Mouse (Mus musculus) T-cell, adult 66 days (primary cell): ENCODE data around the gene Zfp933. TPM values are rescaled to one million over a fixed set of nuclear protein-coding genes. Genes with fewer than 3 reads are reported as not detected.

Source experiments
- total RNA-seq, 2 experiments: library from RNA; stranded (reverse); gene quantifications; 3 replicates in 1 of 2; 4 replicates in 1 of 2; pipeline ENCODE4 v1.2.4; 2023

The Zfp933 gene
- 10 to 100 TPM in 1 of 2 experiments, 1 to 10 TPM in 1; 6.8 to 12.3 TPM for total RNA-seq

GRCm38 (mm10) chr4:147847614-147848583 lies at the start of gene Zfp933:
Zfp933 (minus strand) TSS chr4:147848366.

GRCm38 (mm10) chr4:147868450-147869031 lies 20.4 kb upstream of the Zfp933 start, which contains the start of the genes Miip and Fv1:
Miip (minus strand) TSS chr4:147868816.
Fv1 (plus strand) TSS chr4:147868979.

GRCm38 (mm10) chr4:147809292-147809965 lies 38.7 kb downstream of the Zfp933 start, which contains the start of gene Zfp984:
Zfp984 (minus strand) TSS chr4:147809788.

Other genes with a start within 250 kb of the Zfp933 start
- not detected for gene Zfp979, start 205.9 kb downstream of the Zfp933 start, total RNA-seq
- under 1 TPM; 0.44 to 0.99 TPM for gene Zfp534, start 145.8 kb downstream of the Zfp933 start, total RNA-seq
- 10 to 100 TPM; 12.5 to 13.3 TPM for gene Zfp984, start 38.6 kb downstream of the Zfp933 start, total RNA-seq
- gene Miip, start 20.4 kb upstream of the Zfp933 start, total RNA-seq, result 10 to 100 TPM; 38.3 to 39.7 TPM
- 10 to 100 TPM; 17.8 to 20.8 TPM for gene Fv1, start 20.6 kb upstream of the Zfp933 start, total RNA-seq
- gene Mfn2, start 56.3 kb upstream of the Zfp933 start, total RNA-seq, result 10 to 100 TPM; 44.6 to 51.9 TPM
- gene Plod1, start 88.4 kb upstream of the Zfp933 start, total RNA-seq, result 10 to 100 TPM; 10.2 to 17.5 TPM
- gene 2510039O18Rik, start 92.5 kb upstream of the Zfp933 start, total RNA-seq, result 10 to 100 TPM; 69.6 to 75.2 TPM
- gene Nppb, start 137.4 kb upstream of the Zfp933 start, total RNA-seq, result not detected
- gene Nppa, start 152.4 kb upstream of the Zfp933 start, total RNA-seq, result not detected
- 10 to 100 TPM; 27.6 to 29.3 TPM for gene Clcn6, start 190.5 kb upstream of the Zfp933 start, total RNA-seq
- 10 to 100 TPM; 18.5 to 21.1 TPM for gene Mthfr, start 190.7 kb upstream of the Zfp933 start, total RNA-seq
- 10 to 100 TPM; 19.9 to 26.1 TPM for gene Agtrap, start 239.7 kb upstream of the Zfp933 start, total RNA-seq